Mouse (Mus musculus) C2C12 (cell line): ENCODE measurements at regions not wholly inside any gene's neighbourhood (a gene's known extent, or its start where the extent isn't known, plus 50 kb on each side); places are given as distances from the start of the nearest gene placed in this dataset.

ENCODE experiments used
- H3K27me3 ChIP-seq: one replicate; pipeline ENCODE4 v1.6.1; 2011; ENCODE audit not compliant: control insufficient read depth, insufficient read depth, insufficient read length
- H3K36me3 ChIP-seq: one replicate; pipeline ENCODE4 v1.6.1; 2011; ENCODE audit not compliant: control insufficient read depth, insufficient read depth
- H3K4me3 ChIP-seq: one replicate; pipeline ENCODE4 v1.5.1; 2011; ENCODE audit warnings: mild to moderate bottlenecking, control low read depth; ENCODE audit not compliant: poor library complexity, insufficient read depth, severe bottlenecking
- H3K79me2 ChIP-seq: one replicate; pipeline ENCODE4 v1.6.1; 2011; ENCODE audit not compliant: control insufficient read depth, insufficient read depth
- H3K79me3 ChIP-seq: one replicate; pipeline ENCODE4 v1.6.1; 2011; ENCODE audit warnings: low read depth, control low read depth
- H3ac ChIP-seq: one replicate; pipeline ENCODE3; 2011; ENCODE audit warnings: low read depth; ENCODE audit not compliant: control insufficient read depth, insufficient read length
- CEBPB ChIP-seq: IDR thresholded peaks from one replicate; pipeline ENCODE4 v1.6.1; 2011; ENCODE audit warnings: low read depth, mild to moderate bottlenecking, control low read depth, moderate library complexity
- CTCF ChIP-seq: IDR thresholded peaks from one replicate; pipeline ENCODE4 v1.5.1; 2011; ENCODE audit not compliant: control insufficient read depth, insufficient read depth, insufficient read length
- FOSL1 ChIP-seq: IDR thresholded peaks from one replicate; pipeline ENCODE4 v1.8.0; 2011; ENCODE audit warnings: mild to moderate bottlenecking, low read length; ENCODE audit not compliant: poor library complexity, insufficient read depth, severe bottlenecking
- MAX ChIP-seq: IDR thresholded peaks from one replicate; pipeline ENCODE4 v1.6.1; 2011; ENCODE audit warnings: mild to moderate bottlenecking, control low read depth
- MYOD1 ChIP-seq: IDR thresholded peaks from one replicate; pipeline ENCODE4 v1.6.1; 2011; ENCODE audit warnings: low read depth; ENCODE audit not compliant: control insufficient read depth, insufficient read length
- MYOG ChIP-seq: IDR thresholded peaks from one replicate; pipeline ENCODE4 v1.6.1; 2011; ENCODE audit not compliant: control insufficient read depth, insufficient read length; ENCODE audit errors: extremely low read depth
- USF1 ChIP-seq: IDR thresholded peaks from one replicate; pipeline ENCODE4 v1.6.1; 2011; ENCODE audit warnings: low read depth, mild to moderate bottlenecking, control low read depth, moderate library complexity

GRCm38 (mm10) chr9:34143131-34143795 lies 342.4 kb upstream of the Kirrel3 start:
- no peaks in the 10 kb centered on the region for H3K27me3 ChIP-seq
- TF ChIP-seq CEBPB, result no peak
- TF ChIP-seq FOSL1, result no peak
- no peak for TF ChIP-seq MYOG
- TF ChIP-seq MAX, result no peak
- no peak for TF ChIP-seq USF1
- no peak for TF ChIP-seq MYOD1
- no peak for TF ChIP-seq CTCF
- no peak overlapping the region for H3K4me3 ChIP-seq
- no peaks in the 10 kb centered on the region for H3K79me2 ChIP-seq
- no peaks in the 10 kb centered on the region for H3K36me3 ChIP-seq
- no peak overlapping the region for H3ac ChIP-seq
- no peaks in the 10 kb centered on the region for H3K79me3 ChIP-seq

DNA sequence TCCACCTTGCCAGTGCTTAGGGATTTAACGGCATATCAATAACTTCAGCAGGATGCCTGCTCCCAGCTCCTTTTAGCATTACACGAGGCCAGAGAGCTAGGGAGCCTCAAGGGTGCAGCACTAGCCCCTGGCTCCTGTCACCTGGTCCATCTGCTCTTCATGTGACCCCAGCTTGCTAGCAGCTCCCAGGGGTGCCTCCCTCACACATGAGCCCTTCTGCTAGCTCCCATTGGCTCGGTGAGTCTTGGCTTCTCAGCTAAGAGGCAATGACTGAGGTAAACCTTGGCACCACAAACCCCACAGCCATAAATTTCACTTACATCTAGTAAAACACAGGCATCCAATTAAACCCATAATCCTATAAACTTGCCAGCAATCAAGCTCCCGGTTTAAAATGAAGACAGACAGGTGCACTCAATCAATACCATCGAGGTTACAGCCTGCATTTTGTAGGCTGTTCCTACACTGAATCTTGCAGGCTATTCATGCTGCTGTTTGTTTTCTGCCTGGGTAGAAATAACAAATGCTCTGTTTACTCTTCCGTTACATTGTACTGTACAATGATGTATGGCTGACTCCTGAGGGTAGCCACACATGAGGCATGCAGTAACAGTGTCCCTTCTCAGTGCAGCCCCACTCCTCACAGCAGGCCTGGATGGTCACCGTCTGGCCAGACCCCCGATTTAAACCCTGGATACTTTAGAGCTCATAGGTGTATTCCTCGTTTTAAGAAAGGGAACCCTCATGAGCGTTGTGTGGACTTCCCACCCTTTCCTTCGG lies 330.3 kb upstream of the Kirrel3 start:
- no peaks in the 10 kb centered on the region for H3K79me3 ChIP-seq
- H3K79me2 ChIP-seq, result no peaks in the 10 kb centered on the region
- H3K27me3 ChIP-seq, result no peaks in the 10 kb centered on the region
- no peak overlapping the region for H3K4me3 ChIP-seq
- no peaks in the 10 kb centered on the region for H3K36me3 ChIP-seq
- no peak overlapping the region for H3ac ChIP-seq
- TF ChIP-seq FOSL1 (no peak), CTCF (no peak), USF1 (no peak), MAX (no peak), CEBPB (no peak), MYOD1 (no peak), MYOG (no peak)

DNA sequence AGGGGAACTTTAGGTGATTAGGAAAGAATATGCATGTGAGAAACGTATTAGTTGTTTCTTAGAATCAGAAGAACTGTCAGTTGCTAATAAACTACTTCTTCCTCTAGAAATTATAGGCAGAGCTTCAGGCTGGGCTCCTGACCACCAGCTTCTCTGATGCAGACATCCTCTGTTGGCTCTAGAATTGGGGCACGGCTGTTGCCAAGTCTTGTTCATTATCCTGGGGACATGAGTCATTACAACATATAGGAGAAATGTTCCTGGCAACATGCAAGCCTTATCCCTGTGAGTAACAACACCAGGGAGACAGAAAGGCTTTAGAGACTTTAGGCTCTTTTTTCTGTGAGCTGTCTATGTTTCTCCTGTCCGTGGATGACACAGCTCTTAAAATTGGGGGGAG lies 329.1 kb upstream of the Kirrel3 start:
- Histone ChIP-seq H3K4me3 (no peak overlapping the region), H3K27me3 (no peaks in the 10 kb centered on the region), H3K79me3 (no peaks in the 10 kb centered on the region), H3K36me3 (no peaks in the 10 kb centered on the region), H3K79me2 (no peaks in the 10 kb centered on the region), H3ac (no peak overlapping the region)
- TF ChIP-seq MYOG (no peak), MAX (no peak), CTCF (no peak), CEBPB (no peak), MYOD1 (no peak)

- H3K27me3 ChIP-seq, result no peaks in the 10 kb centered on the region
- H3K79me3 ChIP-seq, result no peaks in the 10 kb centered on the region
- no peaks in the 10 kb centered on the region for H3K79me2 ChIP-seq
- H3K36me3 ChIP-seq, result no peaks in the 10 kb centered on the region
- H3K4me3 ChIP-seq, result no peak overlapping the region
- TF ChIP-seq CTCF (no peak), USF1 (no peak), MYOD1 (no peak), FOSL1 (no peak), CEBPB (no peak), MYOG (no peak)
- H3ac ChIP-seq, result no peak overlapping the region
Measured at GRCm38 (mm10) chr9:34161119-34161518, 324.6 kb upstream of the Kirrel3 start.

DNA sequence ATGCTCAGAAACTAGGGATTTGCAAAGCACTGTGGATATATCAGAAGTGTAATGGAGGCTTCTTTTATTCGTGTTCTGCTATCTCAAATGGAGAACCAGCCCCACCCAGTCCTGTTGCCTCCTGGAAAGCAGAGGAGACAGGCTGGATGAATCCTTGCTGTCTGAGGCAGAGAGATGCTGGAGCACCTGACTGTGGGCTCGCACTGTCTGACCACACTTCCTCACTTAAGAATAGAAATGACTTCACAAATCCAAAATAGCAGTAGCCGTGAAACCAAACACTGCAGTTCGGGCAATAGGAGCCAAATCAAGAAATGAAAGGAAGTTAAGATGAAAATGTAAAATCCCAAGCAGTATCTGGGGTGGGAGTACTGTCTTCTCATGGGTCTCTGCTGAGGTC lies 299.4 kb upstream of the Kirrel3 start:
- no peaks in the 10 kb centered on the region for H3K27me3 ChIP-seq
- no peaks in the 10 kb centered on the region for H3K36me3 ChIP-seq
- no peaks in the 10 kb centered on the region for H3K79me3 ChIP-seq
- H3K4me3 ChIP-seq, result no peak overlapping the region
- no peak for TF ChIP-seq USF1
- TF ChIP-seq MAX, result no peak
- no peaks in the 10 kb centered on the region for H3K79me2 ChIP-seq
- H3ac ChIP-seq, result no peak overlapping the region

GRCm38 (mm10) chr9:34192542-34192941 lies 293.2 kb upstream of the Kirrel3 start:
- Histone ChIP-seq H3K4me3 (no peak overlapping the region), H3K27me3 (no peaks in the 10 kb centered on the region), H3K79me3 (no peaks in the 10 kb centered on the region), H3K79me2 (no peaks in the 10 kb centered on the region), H3ac (no peak overlapping the region), H3K36me3 (no peaks in the 10 kb centered on the region)
- TF ChIP-seq FOSL1 (no peak), USF1 (no peak), MAX (no peak), CEBPB (no peak), MYOG (no peak), MYOD1 (no peak), CTCF (no peak)
